Mouse (Mus musculus) embryonic fibroblast, embryonic 13.5 days (primary cell): ENCODE results near the gene Btbd16.

Source experiments
- CTCF ChIP-seq: IDR thresholded peaks from 2 replicates; pipeline ENCODE4 v1.5.1; 2011; ENCODE audit warnings: mild to moderate bottlenecking, control low read depth, low read length, moderate library complexity, borderline replicate concordance; ENCODE audit not compliant: insufficient read depth
- POLR2A ChIP-seq: IDR thresholded peaks from 2 replicates; pipeline ENCODE4 v1.6.1; 2011; ENCODE audit warnings: low read depth, mild to moderate bottlenecking, control low read depth, low read length, moderate library complexity

DNA sequence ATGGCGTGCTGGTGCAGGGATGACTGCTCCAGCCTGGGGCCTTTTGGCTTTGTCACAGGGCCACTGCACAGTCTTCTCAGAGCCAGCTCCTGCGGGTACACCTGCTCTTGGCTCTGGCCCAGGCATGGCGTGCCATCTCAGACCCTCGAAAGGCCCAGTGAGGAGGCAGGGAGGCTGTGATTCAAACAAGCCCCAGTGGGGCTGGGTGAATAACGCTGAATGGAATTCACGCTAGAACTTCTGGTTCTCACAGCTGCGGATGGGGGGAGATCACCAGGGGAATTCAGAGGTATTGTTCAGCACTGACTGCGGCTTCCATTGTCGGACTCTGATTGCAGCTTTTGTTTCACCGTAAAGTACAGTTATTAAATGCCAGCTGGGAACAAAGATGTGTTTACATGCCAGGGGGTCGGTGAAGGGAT, 86.9 kb downstream of the Btbd16 start:
- TF ChIP-seq CTCF (no peak), POLR2A (no peak)
